Mouse (Mus musculus) limb, embryonic 13.5 days (tissue): ENCODE results near the gene Syn3. TPM values are rescaled to one million over a fixed set of nuclear protein-coding genes. Genes with fewer than 3 reads are reported as not detected.

ENCODE experiments used
- ATAC-seq: fragments of 200-750 bp; cut with Nextera tagmentation; 2 replicates; pipeline ENCODE4 v1.8.0; 2017; ENCODE audit warnings: low read depth, moderate number of reproducible peaks, moderate TSS enrichment; ENCODE audit not compliant: low FRiP score
- H3K27ac ChIP-seq: fragments of 300-500 bp; sonication (generic); 2 replicates; pipeline ENCODE4 v1.5.1; 2015; ENCODE audit warnings: inconsistent platforms, mild to moderate bottlenecking, moderate library complexity
- H3K27me3 ChIP-seq: fragments of 300-500 bp; sonication (generic); 2 replicates; pipeline ENCODE4 v1.6.1; 2015; ENCODE audit warnings: mild to moderate bottlenecking, inconsistent platforms
- H3K36me3 ChIP-seq: fragments of 300-500 bp; sonication (generic); 2 replicates; pipeline ENCODE4 v1.6.1; 2015; ENCODE audit warnings: inconsistent platforms, mild to moderate bottlenecking, moderate library complexity
- H3K4me1 ChIP-seq: fragments of 300-500 bp; sonication (generic); 2 replicates; pipeline ENCODE4 v1.6.1; 2015; ENCODE audit warnings: inconsistent platforms
- H3K4me2 ChIP-seq: fragments of 300-500 bp; sonication (generic); replicated peaks from 2 replicates; pipeline ENCODE4 v1.6.1; 2015; ENCODE audit warnings: inconsistent platforms, mild to moderate bottlenecking, moderate library complexity
- H3K4me3 ChIP-seq: fragments of 300-500 bp; sonication (generic); 2 replicates; pipeline ENCODE4 v1.5.1; 2015; ENCODE audit warnings: moderate library complexity, mild to moderate bottlenecking, inconsistent platforms
- H3K9ac ChIP-seq: fragments of 300-500 bp; sonication (generic); 2 replicates; pipeline ENCODE4 v1.6.1; 2015; ENCODE audit warnings: mild to moderate bottlenecking, inconsistent platforms
- H3K9me3 ChIP-seq: fragments of 300-500 bp; sonication (generic); 2 replicates; pipeline ENCODE4 v1.6.1; 2016; ENCODE audit warnings: inconsistent platforms
- WGBS: fragments of 180-500 bp; shearing (Covaris S2); methylation state at CpG from one replicate; pipeline ENCODE4 v1.1.7; 2015; 5-methylcytosine and 5-hydroxymethylcytosine counted together
- polyA plus RNA-seq: library from polyadenylated mRNA; unstranded; fragments of >200 nt; fragmentation: Nextera tagmentation; extraction: Ambion mirVana; gene quantifications from 2 replicates; pipeline ENCODE4 v1.2.1, GENCODE M21; 2015

The Syn3 gene
- polyA plus RNA-seq, 1 experiment from 2014 or later = 3.1 TPM

- H3K9ac ChIP-seq = no peak overlapping the region
- no peak overlapping the region for H3K4me3 ChIP-seq
- no peaks in the 10 kb centered on the region for H3K36me3 ChIP-seq
- no peak for ATAC-seq
- WGBS = 71% methylated on average over 1 of the region's 1 CpGs
- H3K4me1 ChIP-seq = no peaks in the 10 kb centered on the region
- H3K9me3 ChIP-seq = no peaks in the 10 kb centered on the region
- H3K4me2 ChIP-seq = no peak overlapping the region
- H3K27me3 ChIP-seq = no peaks in the 10 kb centered on the region
- H3K27ac ChIP-seq = no peak overlapping the region
Measured at GRCm38 (mm10) chr10:86249283-86249682, 249.4 kb downstream of the Syn3 start.

- Histone ChIP-seq H3K4me3 (no peak overlapping the region), H3K27ac (no peak overlapping the region), H3K9ac (no peak overlapping the region), H3K27me3 (no peaks in the 10 kb centered on the region), H3K9me3 (no peaks in the 10 kb centered on the region), H3K36me3 (no peaks in the 10 kb centered on the region), H3K4me1 (no peaks in the 10 kb centered on the region), H3K4me2 (no peak overlapping the region)
- ATAC-seq = no peak
- WGBS = 81% methylated on average over 3 of the region's 3 CpGs
Measured at GRCm38 (mm10) chr10:86248807-86249206, 249.9 kb downstream of the Syn3 start.

GRCm38 (mm10) chr10:86248131-86248740, 250.5 kb downstream of the Syn3 start:
- H3K9ac ChIP-seq = no peak overlapping the region
- H3K36me3 ChIP-seq = no peaks in the 10 kb centered on the region
- H3K4me1 ChIP-seq = no peaks in the 10 kb centered on the region
- ATAC-seq = no peak
- WGBS = 88% methylated on average over 10 of the region's 10 CpGs
- H3K27ac ChIP-seq = no peak overlapping the region
- no peak overlapping the region for H3K4me3 ChIP-seq
- H3K27me3 ChIP-seq = no peaks in the 10 kb centered on the region
- H3K4me2 ChIP-seq = no peak overlapping the region
- no peaks in the 10 kb centered on the region for H3K9me3 ChIP-seq

GRCm38 (mm10) chr10:86245396-86245795, 253.3 kb downstream of the Syn3 start:
- 86% methylated on average over 7 of the region's 7 CpGs for WGBS
- H3K27me3 ChIP-seq = no peaks in the 10 kb centered on the region
- H3K36me3 ChIP-seq = no peaks in the 10 kb centered on the region

GRCm38 (mm10) chr10:86243525-86243924, 255.2 kb downstream of the Syn3 start:
- Histone ChIP-seq H3K9me3 (no peaks in the 10 kb centered on the region), H3K27ac (no peak overlapping the region), H3K9ac (no peak overlapping the region), H3K36me3 (no peaks in the 10 kb centered on the region), H3K27me3 (no peaks in the 10 kb centered on the region), H3K4me1 (no peaks in the 10 kb centered on the region), H3K4me3 (no peak overlapping the region), H3K4me2 (no peak overlapping the region)
- 79% methylated on average over 6 of the region's 6 CpGs for WGBS
- no peak for ATAC-seq

More at GRCm38 (mm10) chr10:86245396-86245795, 253.3 kb downstream of the Syn3 start:
- Histone ChIP-seq H3K4me1 (no peaks in the 10 kb centered on the region), H3K9me3 (no peaks in the 10 kb centered on the region), H3K27ac (no peak overlapping the region), H3K4me2 (no peak overlapping the region), H3K9ac (no peak overlapping the region), H3K4me3 (no peak overlapping the region)
- ATAC-seq = no peak

- Histone ChIP-seq H3K4me1 (no peaks in the 10 kb centered on the region), H3K27ac (no peak overlapping the region), H3K36me3 (no peaks in the 10 kb centered on the region), H3K4me2 (no peak overlapping the region), H3K9ac (no peak overlapping the region), H3K27me3 (no peaks in the 10 kb centered on the region), H3K9me3 (no peaks in the 10 kb centered on the region), H3K4me3 (no peak overlapping the region)
- WGBS = 85% methylated on average over 3 of the region's 3 CpGs
- no peak for ATAC-seq
Measured at GRCm38 (mm10) chr10:86242721-86243120, 256.0 kb downstream of the Syn3 start.

- H3K36me3 ChIP-seq = no peaks in the 10 kb centered on the region
- no peaks in the 10 kb centered on the region for H3K9me3 ChIP-seq
- no peak overlapping the region for H3K4me3 ChIP-seq
- H3K9ac ChIP-seq = no peak overlapping the region
- H3K4me1 ChIP-seq = 0 out of 2 replicates have a peak, but pooled peaks cover 6% of the 10 kb centered on the region
- H3K27ac ChIP-seq = no peak overlapping the region
- H3K27me3 ChIP-seq = no peaks in the 10 kb centered on the region
- no peak for ATAC-seq
- no peak overlapping the region for H3K4me2 ChIP-seq
- WGBS = 74% methylated on average over 6 of the region's 6 CpGs
Measured at GRCm38 (mm10) chr10:86230006-86230405, 268.7 kb downstream of the Syn3 start.

- Histone ChIP-seq H3K9me3 (no peaks in the 10 kb centered on the region), H3K4me1 (no peaks in the 10 kb centered on the region), H3K27me3 (no peaks in the 10 kb centered on the region), H3K4me3 (no peak overlapping the region), H3K36me3 (no peaks in the 10 kb centered on the region), H3K27ac (no peak overlapping the region), H3K4me2 (no peak overlapping the region), H3K9ac (no peak overlapping the region)
- WGBS = 81% methylated on average over 3 of the region's 3 CpGs
- ATAC-seq = no peak
Measured at GRCm38 (mm10) chr10:86225480-86225879, 273.2 kb downstream of the Syn3 start.

GRCm38 (mm10) chr10:86218984-86219383, 279.7 kb downstream of the Syn3 start:
- Histone ChIP-seq H3K4me2 (no peak overlapping the region), H3K4me3 (no peak overlapping the region), H3K27ac (no peak overlapping the region), H3K27me3 (no peaks in the 10 kb centered on the region), H3K4me1 (no peaks in the 10 kb centered on the region), H3K9me3 (no peaks in the 10 kb centered on the region), H3K9ac (no peak overlapping the region), H3K36me3 (no peaks in the 10 kb centered on the region)
- no peak for ATAC-seq
- 85% methylated on average over 3 of the region's 3 CpGs for WGBS

- no peak for ATAC-seq
- Histone ChIP-seq H3K27ac (no peak overlapping the region), H3K36me3 (no peaks in the 10 kb centered on the region), H3K9ac (no peak overlapping the region), H3K4me1 (no peaks in the 10 kb centered on the region), H3K9me3 (no peaks in the 10 kb centered on the region), H3K27me3 (no peaks in the 10 kb centered on the region), H3K4me2 (no peak overlapping the region), H3K4me3 (no peak overlapping the region)
- 86% methylated on average over 2 of the region's 2 CpGs for WGBS
Measured at GRCm38 (mm10) chr10:86216836-86217235, 281.9 kb downstream of the Syn3 start.

- no peaks in the 10 kb centered on the region for H3K4me1 ChIP-seq
- no peak overlapping the region for H3K9ac ChIP-seq
- no peaks in the 10 kb centered on the region for H3K36me3 ChIP-seq
- 73% methylated on average over 4 of the region's 4 CpGs for WGBS
- H3K4me3 ChIP-seq = no peak overlapping the region
- H3K4me2 ChIP-seq = no peak overlapping the region
- no peaks in the 10 kb centered on the region for H3K27me3 ChIP-seq
- no peak for ATAC-seq
- no peak overlapping the region for H3K27ac ChIP-seq
- no peaks in the 10 kb centered on the region for H3K9me3 ChIP-seq
Measured at GRCm38 (mm10) chr10:86212062-86212461, 286.6 kb downstream of the Syn3 start.

GRCm38 (mm10) chr10:86203915-86204314, 294.8 kb downstream of the Syn3 start:
- no peak for ATAC-seq
- H3K4me1 ChIP-seq = peaks cover 7% of the 10 kb centered on the region
- H3K27me3 ChIP-seq = no peaks in the 10 kb centered on the region
- H3K9me3 ChIP-seq = no peaks in the 10 kb centered on the region
- no peak overlapping the region for H3K4me3 ChIP-seq
- no peak overlapping the region for H3K4me2 ChIP-seq
- H3K27ac ChIP-seq = no peak overlapping the region
- no peaks in the 10 kb centered on the region for H3K36me3 ChIP-seq
- H3K9ac ChIP-seq = no peak overlapping the region

GRCm38 (mm10) chr10:86203175-86203574, 295.5 kb downstream of the Syn3 start:
- Histone ChIP-seq H3K36me3 (no peaks in the 10 kb centered on the region), H3K4me1 (peaks cover 7% of the 10 kb centered on the region), H3K4me2 (no peak overlapping the region), H3K9me3 (no peaks in the 10 kb centered on the region), H3K27me3 (no peaks in the 10 kb centered on the region), H3K4me3 (no peak overlapping the region), H3K9ac (no peak overlapping the region), H3K27ac (no peak overlapping the region)
- WGBS = 79% methylated on average over 6 of the region's 6 CpGs
- ATAC-seq = no peak
